Mouse (Mus musculus): Measurements from ENCODE around the gene Tshz2. TPM values are rescaled to one million over a fixed set of nuclear protein-coding genes. Genes with fewer than 3 reads are reported as not detected.

Tshz2 gene
- polyA plus RNA-seq, 1 experiment from 2014 or later: 0.70 TPM

- no peak overlapping the region for H3K4me3 ChIP-seq (replicated peaks)
- no peaks in the 10 kb centered on the region; the same call in none of the 2 replicates for H3K4me1 ChIP-seq (replicated peaks)
- H3K9me3 ChIP-seq (replicated peaks): no peaks in the 10 kb centered on the region
- no peak overlapping the region for H3K4me2 ChIP-seq
- no peak overlapping the region for H3K27ac ChIP-seq (replicated peaks)
- no peaks in the 10 kb centered on the region for H3K36me3 ChIP-seq (replicated peaks)
- H3K9ac ChIP-seq: no peak overlapping the region
- peak; percentile 38; the same call in 1 of the 2 replicates for ATAC-seq (ENCODE audit: insufficient read depth)
- no peaks in the 10 kb centered on the region for H3K27me3 ChIP-seq
- 7% methylated on average over 2 of the region's 2 CpGs for WGBS (ENCODE audit: insufficient replicate concordance)
Measured at GRCm38 (mm10) chr2:169783681-169784033, 150.8 kb downstream of the Tshz2 start.

- Histone ChIP-seq H3K27ac (replicated peaks) (no peak overlapping the region), H3K4me2 (no peak overlapping the region), H3K27me3 (no peaks in the 10 kb centered on the region), H3K9me3 (replicated peaks) (no peaks in the 10 kb centered on the region), H3K4me3 (replicated peaks) (no peak overlapping the region), H3K9ac (no peak overlapping the region), H3K4me1 (replicated peaks) (peaks cover 3% of the 10 kb centered on the region; the same call in 1 of the 2 replicates), H3K36me3 (replicated peaks) (no peaks in the 10 kb centered on the region)
- WGBS (ENCODE audit: insufficient replicate concordance): 51% methylated on average over 5 of the region's 5 CpGs
- ATAC-seq (ENCODE audit: insufficient read depth): no peak
Measured at GRCm38 (mm10) chr2:169787381-169787780, 154.6 kb downstream of the Tshz2 start.

- Histone ChIP-seq H3K36me3 (replicated peaks) (no peaks in the 10 kb centered on the region), H3K4me2 (no peak overlapping the region), H3K27ac (replicated peaks) (no peak overlapping the region), H3K27me3 (no peaks in the 10 kb centered on the region), H3K9me3 (replicated peaks) (no peaks in the 10 kb centered on the region), H3K4me1 (replicated peaks) (peaks cover 3% of the 10 kb centered on the region; the same call in 1 of the 2 replicates), H3K4me3 (replicated peaks) (no peak overlapping the region), H3K9ac (no peak overlapping the region)
- no peak for ATAC-seq (ENCODE audit: insufficient read depth)
- WGBS (ENCODE audit: insufficient replicate concordance): 63% methylated on average over 11 of the region's 11 CpGs
Measured at GRCm38 (mm10) chr2:169787906-169788305, 155.1 kb downstream of the Tshz2 start.

- Histone ChIP-seq H3K4me1 (replicated peaks) (0 out of 2 replicates have a peak, but pooled peaks cover 3% of the 10 kb centered on the region), H3K9ac (no peak overlapping the region), H3K27ac (replicated peaks) (0 out of 2 replicates have a peak overlapping the region, but pooled peaks have one; percentile 9), H3K4me2 (peak overlapping the region; percentile 49), H3K4me3 (replicated peaks) (no peak overlapping the region), H3K36me3 (replicated peaks) (no peaks in the 10 kb centered on the region), H3K27me3 (no peaks in the 10 kb centered on the region; the same call in 1 of the 2 replicates), H3K9me3 (replicated peaks) (no peaks in the 10 kb centered on the region)
- ATAC-seq (ENCODE audit: insufficient read depth): peak; percentile 47; the same call in 1 of the 2 replicates
- 3% methylated on average over 12 of the region's 12 CpGs for WGBS (ENCODE audit: insufficient replicate concordance)
Measured at GRCm38 (mm10) chr2:169790439-169791131, 157.8 kb downstream of the Tshz2 start.

GRCm38 (mm10) chr2:169792706-169793105 lies 159.9 kb downstream of the Tshz2 start:
- Histone ChIP-seq H3K27ac (replicated peaks) (no peak overlapping the region), H3K9ac (no peak overlapping the region), H3K4me1 (replicated peaks) (0 out of 2 replicates have a peak, but pooled peaks cover 3% of the 10 kb centered on the region), H3K4me2 (no peak overlapping the region), H3K36me3 (replicated peaks) (no peaks in the 10 kb centered on the region), H3K27me3 (no peaks in the 10 kb centered on the region; the same call in 1 of the 2 replicates), H3K9me3 (replicated peaks) (no peaks in the 10 kb centered on the region), H3K4me3 (replicated peaks) (no peak overlapping the region)
- WGBS (ENCODE audit: insufficient replicate concordance): 45% methylated on average over 3 of the region's 3 CpGs
- ATAC-seq (ENCODE audit: insufficient read depth): no peak

- WGBS (ENCODE audit: insufficient replicate concordance): 64% methylated on average over 6 of the region's 6 CpGs
- H3K4me2 ChIP-seq: no peak overlapping the region
- no peaks in the 10 kb centered on the region for H3K27me3 ChIP-seq
- H3K36me3 ChIP-seq (replicated peaks): no peaks in the 10 kb centered on the region
- no peaks in the 10 kb centered on the region for H3K9me3 ChIP-seq (replicated peaks)
- no peaks in the 10 kb centered on the region for H3K4me1 ChIP-seq (replicated peaks)
- no peak overlapping the region for H3K27ac ChIP-seq (replicated peaks)
- ATAC-seq (ENCODE audit: insufficient read depth): no peak
- H3K4me3 ChIP-seq (replicated peaks): no peak overlapping the region
- no peak overlapping the region for H3K9ac ChIP-seq
Measured at GRCm38 (mm10) chr2:169802241-169802640, 169.4 kb downstream of the Tshz2 start.

GRCm38 (mm10) chr2:169804380-169804779 lies 171.6 kb downstream of the Tshz2 start:
- WGBS (ENCODE audit: insufficient replicate concordance): 52% methylated on average over 5 of the region's 5 CpGs
- no peaks in the 10 kb centered on the region for H3K27me3 ChIP-seq
- no peaks in the 10 kb centered on the region for H3K36me3 ChIP-seq (replicated peaks)
- H3K4me3 ChIP-seq (replicated peaks): no peak overlapping the region
- no peak overlapping the region for H3K27ac ChIP-seq (replicated peaks)
- no peak overlapping the region for H3K9ac ChIP-seq
- H3K9me3 ChIP-seq (replicated peaks): no peaks in the 10 kb centered on the region
- H3K4me2 ChIP-seq: no peak overlapping the region
- H3K4me1 ChIP-seq (replicated peaks): no peaks in the 10 kb centered on the region
- ATAC-seq (ENCODE audit: insufficient read depth): no peak

- ATAC-seq (ENCODE audit: insufficient read depth): no peak
- no peak overlapping the region for H3K9ac ChIP-seq
- H3K36me3 ChIP-seq (replicated peaks): no peaks in the 10 kb centered on the region
- no peaks in the 10 kb centered on the region for H3K27me3 ChIP-seq
- no peaks in the 10 kb centered on the region for H3K9me3 ChIP-seq (replicated peaks)
- no peaks in the 10 kb centered on the region for H3K4me1 ChIP-seq (replicated peaks)
- 75% methylated on average over 12 of the region's 12 CpGs for WGBS (ENCODE audit: insufficient replicate concordance)
- no peak overlapping the region for H3K27ac ChIP-seq (replicated peaks)
- H3K4me2 ChIP-seq: no peak overlapping the region
- no peak overlapping the region for H3K4me3 ChIP-seq (replicated peaks)
Measured at GRCm38 (mm10) chr2:169805545-169805944, 172.7 kb downstream of the Tshz2 start.

GRCm38 (mm10) chr2:169811589-169811988 lies 178.8 kb downstream of the Tshz2 start:
- no peak overlapping the region for H3K9ac ChIP-seq
- ATAC-seq (ENCODE audit: insufficient read depth): no peak
- no peaks in the 10 kb centered on the region for H3K27me3 ChIP-seq
- H3K4me1 ChIP-seq (replicated peaks): no peaks in the 10 kb centered on the region
- 75% methylated on average over 5 of the region's 5 CpGs for WGBS (ENCODE audit: insufficient replicate concordance)
- no peak overlapping the region for H3K27ac ChIP-seq (replicated peaks)
- H3K4me2 ChIP-seq: no peak overlapping the region
- no peaks in the 10 kb centered on the region for H3K9me3 ChIP-seq (replicated peaks)
- H3K4me3 ChIP-seq (replicated peaks): no peak overlapping the region
- H3K36me3 ChIP-seq (replicated peaks): no peaks in the 10 kb centered on the region

GRCm38 (mm10) chr2:169812055-169812454 lies 179.2 kb downstream of the Tshz2 start:
- Histone ChIP-seq H3K4me3 (replicated peaks) (no peak overlapping the region), H3K9ac (no peak overlapping the region), H3K36me3 (replicated peaks) (no peaks in the 10 kb centered on the region), H3K4me1 (replicated peaks) (no peaks in the 10 kb centered on the region), H3K27ac (replicated peaks) (no peak overlapping the region), H3K9me3 (replicated peaks) (no peaks in the 10 kb centered on the region), H3K27me3 (no peaks in the 10 kb centered on the region), H3K4me2 (no peak overlapping the region)
- WGBS (ENCODE audit: insufficient replicate concordance): 81% methylated on average over 8 of the region's 8 CpGs
- no peak for ATAC-seq (ENCODE audit: insufficient read depth)

GRCm38 (mm10) chr2:169812940-169813339 lies 180.1 kb downstream of the Tshz2 start:
- 69% methylated on average over 7 of the region's 7 CpGs for WGBS (ENCODE audit: insufficient replicate concordance)
- no peak for ATAC-seq (ENCODE audit: insufficient read depth)

GRCm38 (mm10) chr2:169814351-169814750 lies 181.5 kb downstream of the Tshz2 start:
- ATAC-seq (ENCODE audit: insufficient read depth): no peak
- no peaks in the 10 kb centered on the region for H3K4me1 ChIP-seq (replicated peaks)

More at GRCm38 (mm10) chr2:169812940-169813339, 180.1 kb downstream of the Tshz2 start:
- no peak overlapping the region for H3K27ac ChIP-seq (replicated peaks)
- no peak overlapping the region for H3K9ac ChIP-seq
- H3K9me3 ChIP-seq (replicated peaks): no peaks in the 10 kb centered on the region
- no peak overlapping the region for H3K4me2 ChIP-seq
- H3K4me3 ChIP-seq (replicated peaks): no peak overlapping the region
- H3K4me1 ChIP-seq (replicated peaks): no peaks in the 10 kb centered on the region
- H3K27me3 ChIP-seq: no peaks in the 10 kb centered on the region
- H3K36me3 ChIP-seq (replicated peaks): no peaks in the 10 kb centered on the region

More at GRCm38 (mm10) chr2:169814351-169814750, 181.5 kb downstream of the Tshz2 start:
- WGBS (ENCODE audit: insufficient replicate concordance): 49% methylated on average over 3 of the region's 3 CpGs
- Histone ChIP-seq H3K36me3 (replicated peaks) (no peaks in the 10 kb centered on the region), H3K9ac (no peak overlapping the region), H3K4me2 (no peak overlapping the region), H3K4me3 (replicated peaks) (no peak overlapping the region), H3K9me3 (replicated peaks) (no peaks in the 10 kb centered on the region), H3K27me3 (no peaks in the 10 kb centered on the region), H3K27ac (replicated peaks) (no peak overlapping the region)
